8 mouse cellular contexts compared by ENCODE assay signal in the genomic region with DNA sequence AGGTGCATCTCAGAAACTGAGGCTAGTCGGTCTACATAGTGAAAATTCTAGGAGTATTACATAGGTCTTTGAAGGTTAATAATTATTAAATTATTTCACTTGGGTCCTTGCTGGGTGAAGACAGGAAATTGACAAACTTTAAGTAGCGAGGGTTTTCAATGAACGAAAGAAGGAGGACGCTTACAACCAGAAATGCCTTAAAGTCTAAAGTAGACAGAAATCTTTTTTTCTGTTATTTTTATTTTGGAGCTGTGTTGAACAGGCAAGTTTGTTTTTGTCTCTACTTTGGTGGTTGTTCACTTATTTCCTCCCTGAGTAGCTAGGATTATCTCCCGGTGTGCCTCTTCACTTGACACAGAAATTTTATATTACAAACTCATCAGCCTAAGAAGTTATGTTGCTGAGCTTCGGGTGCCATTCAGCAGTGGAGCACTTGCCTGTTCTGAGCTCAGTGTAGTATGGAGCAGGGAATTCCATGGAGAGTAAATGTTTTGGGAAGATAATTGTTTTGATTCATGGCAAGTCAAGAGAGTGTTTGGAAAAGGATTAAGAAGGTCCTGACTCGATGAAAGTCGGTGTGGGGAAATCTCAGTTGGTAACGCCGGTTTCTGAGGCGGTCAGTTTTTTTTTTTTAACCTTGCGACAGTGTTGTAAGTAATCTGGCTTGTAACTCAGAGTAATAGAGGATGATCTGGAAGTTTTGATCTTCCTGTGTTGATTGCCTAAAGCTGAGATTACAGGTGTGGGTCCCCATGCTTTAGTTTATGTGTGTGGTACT. TPM values are rescaled to one million over a fixed set of nuclear protein-coding genes. Genes with fewer than 3 reads are reported as not detected.
A peak's percentile ranks its signal among the peaks of the same experiment; 100 is the strongest.
DNase-seq lines count a peak whose midpoint lies in the region; ATAC-seq and TF ChIP-seq lines count a peak whose summit lies in the region.

No protein-coding gene starts in this region.

- H3K4me1 ChIP-seq in lung, embryonic 15.5 days, result peaks cover 14% of the 10 kb centered on the region
- H3K4me1 ChIP-seq in embryonic facial prominence, embryonic 15.5 days, result peaks cover 14% of the 10 kb centered on the region
- H3K4me1 ChIP-seq in intestine, postnatal 0 days (replicated peaks; ENCODE audit: control insufficient read depth, insufficient read depth, low read length), result 0 out of 2 replicates have a peak, but pooled peaks cover 5% of the 10 kb centered on the region
- H3K4me1 ChIP-seq in neural tube, embryonic 15.5 days, result peaks cover 19% of the 10 kb centered on the region

- peaks cover 14% of the 10 kb centered on the region; the same call in 1 of the 2 replicates for H3K36me3 ChIP-seq in lung, embryonic 15.5 days
- H3K36me3 ChIP-seq in embryonic facial prominence, embryonic 15.5 days, result peaks cover 20% of the 10 kb centered on the region
- H3K36me3 ChIP-seq in intestine, postnatal 0 days (ENCODE audit: control insufficient read depth, insufficient read depth), result 0 out of 2 replicates have a peak, but pooled peaks cover 13% of the 10 kb centered on the region
- H3K36me3 ChIP-seq in neural tube, embryonic 15.5 days, result 0 out of 2 replicates have a peak, but pooled peaks cover 4% of the 10 kb centered on the region

- H3K9ac ChIP-seq in lung, embryonic 15.5 days, result peak overlapping the region; percentile 53
- H3K9ac ChIP-seq in embryonic facial prominence, embryonic 15.5 days, result peak overlapping the region; percentile 40
- H3K9ac ChIP-seq in intestine, postnatal 0 days (ENCODE audit: low read depth, low read length), result peak overlapping the region; percentile 47
- H3K9ac ChIP-seq in neural tube, embryonic 15.5 days (replicated peaks), result peak overlapping the region; percentile 74; the same call in 1 of the 2 replicates

- H3K27ac ChIP-seq in lung, embryonic 15.5 days, result no peak overlapping the region
- H3K27ac ChIP-seq in embryonic facial prominence, embryonic 15.5 days (replicated peaks), result no peak overlapping the region
- H3K27ac ChIP-seq in intestine, postnatal 0 days (ENCODE audit: low read depth, low read length), result no peak overlapping the region
- no peak overlapping the region for H3K27ac ChIP-seq in neural tube, embryonic 15.5 days (replicated peaks)

- intact Hi-C loops in gastrocnemius, postnatal 14 days (cut with DNase I; ENCODE audit: low total_unique reads), result no loop called here

- no peak for TF ChIP-seq CTCF in intestine, postnatal 0 days (IDR thresholded peaks at IDR 0.05; ENCODE audit: low read depth)

- no peak for ATAC-seq in lung, embryonic 15.5 days (ENCODE audit: borderline replicate concordance, extremely low read depth, low FRiP score, low TSS enrichment)
- ATAC-seq in embryonic facial prominence, embryonic 15.5 days (ENCODE audit: insufficient number of reproducible peaks, low FRiP score, low TSS enrichment, low read depth), result no peak
- no peak for ATAC-seq in intestine, postnatal 0 days
- ATAC-seq in neural tube, embryonic 15.5 days (ENCODE audit: low FRiP score), result no peak

- H3K4me2 ChIP-seq in lung, embryonic 15.5 days, result peak overlapping the region; percentile 66
- peak overlapping the region; percentile 60 for H3K4me2 ChIP-seq in embryonic facial prominence, embryonic 15.5 days (replicated peaks)
- peak overlapping the region; percentile 69 for H3K4me2 ChIP-seq in intestine, postnatal 0 days (replicated peaks; ENCODE audit: low read depth)
- H3K4me2 ChIP-seq in neural tube, embryonic 15.5 days, result peak overlapping the region; percentile 76

- no peaks in the 10 kb centered on the region for H3K27me3 ChIP-seq in lung, embryonic 15.5 days
- H3K27me3 ChIP-seq in embryonic facial prominence, embryonic 15.5 days, result no peaks in the 10 kb centered on the region
- H3K27me3 ChIP-seq in intestine, postnatal 0 days (replicated peaks; ENCODE audit: control insufficient read depth, insufficient read depth, low read length), result no peaks in the 10 kb centered on the region
- H3K27me3 ChIP-seq in neural tube, embryonic 15.5 days (replicated peaks), result no peaks in the 10 kb centered on the region

- 3% methylated on average over 12 of the region's 12 CpGs for WGBS in lung, embryonic 15.5 days
- WGBS in embryonic facial prominence, embryonic 15.5 days, result 21% methylated on average over 12 of the region's 12 CpGs
- 3% methylated on average over 12 of the region's 12 CpGs for WGBS in intestine, postnatal 0 days
- WGBS in neural tube, embryonic 15.5 days, result 21% methylated on average over 12 of the region's 12 CpGs

- H3K9me3 ChIP-seq in lung, embryonic 15.5 days, result no peaks in the 10 kb centered on the region
- H3K9me3 ChIP-seq in embryonic facial prominence, embryonic 15.5 days (replicated peaks), result no peaks in the 10 kb centered on the region
- H3K9me3 ChIP-seq in intestine, postnatal 0 days (ENCODE audit: control insufficient read depth), result no peaks in the 10 kb centered on the region
- no peaks in the 10 kb centered on the region for H3K9me3 ChIP-seq in neural tube, embryonic 15.5 days (replicated peaks)

- H3K4me3 ChIP-seq in lung, embryonic 15.5 days, result peak overlapping the region; percentile 65
- H3K4me3 ChIP-seq in embryonic facial prominence, embryonic 15.5 days (replicated peaks), result peak overlapping the region; percentile 61
- peak overlapping the region; percentile 64 for H3K4me3 ChIP-seq in intestine, postnatal 0 days (ENCODE audit: low read depth, low read length)
- H3K4me3 ChIP-seq in neural tube, embryonic 15.5 days (replicated peaks), result peak overlapping the region; percentile 66

- no peak for DNase-seq in lung, adult 18-20 months
- no peak for DNase-seq in right cerebral cortex, postnatal 14 days
- DNase-seq in gastrocnemius, postnatal 14 days, result no peak
- DNase-seq in left cerebral cortex, adult 9 months (ENCODE audit: low spot score in 2 of 2), result no peak

RNA-seq across cellular contexts. Expression of a gene that starts 0.8 kb away (rescaled TPM):
- 8.8 and 9.3 TPM in 2 replicates for polyA plus RNA-seq in lung, embryonic 15.5 days (2015; fragmentation: Nextera tagmentation; extraction: Ambion mirVana)
- polyA plus RNA-seq in embryonic facial prominence, embryonic 15.5 days (2015; fragmentation: Nextera tagmentation; extraction: Ambion mirVana), result 6.1 and 6.7 TPM in 2 replicates
- 3.5 and 3.6 TPM in 2 replicates for polyA plus RNA-seq in intestine, postnatal 0 days (2015; fragmentation: Nextera tagmentation; extraction: Ambion mirVana)
- polyA plus RNA-seq in neural tube, embryonic 15.5 days (2015; fragmentation: Nextera tagmentation; extraction: Ambion mirVana), result 3.4 and 5.3 TPM in 2 replicates
- 1 to 10 TPM; 1.8 to 2.0 TPM for total RNA-seq in gastrocnemius, postnatal 14 days (2021)

RNA-seq across cellular contexts. Expression of a gene that starts 0.9 kb away (rescaled TPM):
- polyA plus RNA-seq in lung, embryonic 15.5 days (2015; fragmentation: Nextera tagmentation; extraction: Ambion mirVana), result 28.0 and 31.8 TPM in 2 replicates
- 31.1 and 32.7 TPM in 2 replicates for polyA plus RNA-seq in embryonic facial prominence, embryonic 15.5 days (2015; fragmentation: Nextera tagmentation; extraction: Ambion mirVana)
- 10.1 and 11.8 TPM in 2 replicates for polyA plus RNA-seq in intestine, postnatal 0 days (2015; fragmentation: Nextera tagmentation; extraction: Ambion mirVana)
- polyA plus RNA-seq in neural tube, embryonic 15.5 days (2015; fragmentation: Nextera tagmentation; extraction: Ambion mirVana), result 27.8 and 28.8 TPM in 2 replicates
- total RNA-seq in gastrocnemius, postnatal 14 days (2021), result 10 to 100 TPM; 14.5 to 15.4 TPM

RNA-seq across cellular contexts. Expression of a gene that starts 33.5 kb away (rescaled TPM):
- polyA plus RNA-seq in lung, embryonic 15.5 days (2015; fragmentation: Nextera tagmentation; extraction: Ambion mirVana), result 45.7 and 51.1 TPM in 2 replicates
- polyA plus RNA-seq in embryonic facial prominence, embryonic 15.5 days (2015; fragmentation: Nextera tagmentation; extraction: Ambion mirVana), result 61.9 and 63.0 TPM in 2 replicates
- polyA plus RNA-seq in intestine, postnatal 0 days (2015; fragmentation: Nextera tagmentation; extraction: Ambion mirVana), result 25.5 and 26.7 TPM in 2 replicates
- polyA plus RNA-seq in neural tube, embryonic 15.5 days (2015; fragmentation: Nextera tagmentation; extraction: Ambion mirVana), result 67.8 and 71.5 TPM in 2 replicates
- total RNA-seq in gastrocnemius, postnatal 14 days (2021), result 10 to 100 TPM; 21.5 to 23.0 TPM

RNA-seq across cellular contexts. Expression of a gene that starts 50.8 kb away (rescaled TPM):
- 0.07 and 0.20 TPM in 2 replicates for polyA plus RNA-seq in lung, embryonic 15.5 days (2015; fragmentation: Nextera tagmentation; extraction: Ambion mirVana)
- polyA plus RNA-seq in embryonic facial prominence, embryonic 15.5 days (2015; fragmentation: Nextera tagmentation; extraction: Ambion mirVana), result 0.53 and 0.61 TPM in 2 replicates
- 0.05 TPM in 1 of 2 replicates, not detected in the other for polyA plus RNA-seq in intestine, postnatal 0 days (2015; fragmentation: Nextera tagmentation; extraction: Ambion mirVana)
- 0.63 and 0.92 TPM in 2 replicates for polyA plus RNA-seq in neural tube, embryonic 15.5 days (2015; fragmentation: Nextera tagmentation; extraction: Ambion mirVana)
- total RNA-seq in gastrocnemius, postnatal 14 days (2021), result not detected

RNA-seq across cellular contexts. Expression of a gene that starts 54.3 kb away (rescaled TPM):
- polyA plus RNA-seq in lung, embryonic 15.5 days (2015; fragmentation: Nextera tagmentation; extraction: Ambion mirVana), result 97.0 and 99.5 TPM in 2 replicates
- 101 and 108 TPM in 2 replicates for polyA plus RNA-seq in embryonic facial prominence, embryonic 15.5 days (2015; fragmentation: Nextera tagmentation; extraction: Ambion mirVana)
- polyA plus RNA-seq in intestine, postnatal 0 days (2015; fragmentation: Nextera tagmentation; extraction: Ambion mirVana), result 61.6 and 65.1 TPM in 2 replicates
- polyA plus RNA-seq in neural tube, embryonic 15.5 days (2015; fragmentation: Nextera tagmentation; extraction: Ambion mirVana), result 118 and 120 TPM in 2 replicates
- total RNA-seq in gastrocnemius, postnatal 14 days (2021), result 10 to 100 TPM; 15.2 to 22.0 TPM
